Mouse (Mus musculus) adipocyte (in vitro differentiated cells): ENCODE measurements around the gene Rhot2.
A peak's percentile ranks its signal among the peaks of the same experiment; 100 is the strongest.
"Not testable (repeated sequence)": the region's sequence is repeated elsewhere in the genome, so short reads cannot be mapped to it uniquely, and the experiment has no call there.

Source experiments
- DNase-seq: peaks from one replicate; pipeline ENCODE4 v3.0.0-alpha.2; 2016; ENCODE audit warnings: low spot score

Rhot2 gene

GRCm38 (mm10) chr17:25828223-25828594, 16.4 kb downstream of the Rhot2 start:
- DNase-seq = no peak

DNA sequence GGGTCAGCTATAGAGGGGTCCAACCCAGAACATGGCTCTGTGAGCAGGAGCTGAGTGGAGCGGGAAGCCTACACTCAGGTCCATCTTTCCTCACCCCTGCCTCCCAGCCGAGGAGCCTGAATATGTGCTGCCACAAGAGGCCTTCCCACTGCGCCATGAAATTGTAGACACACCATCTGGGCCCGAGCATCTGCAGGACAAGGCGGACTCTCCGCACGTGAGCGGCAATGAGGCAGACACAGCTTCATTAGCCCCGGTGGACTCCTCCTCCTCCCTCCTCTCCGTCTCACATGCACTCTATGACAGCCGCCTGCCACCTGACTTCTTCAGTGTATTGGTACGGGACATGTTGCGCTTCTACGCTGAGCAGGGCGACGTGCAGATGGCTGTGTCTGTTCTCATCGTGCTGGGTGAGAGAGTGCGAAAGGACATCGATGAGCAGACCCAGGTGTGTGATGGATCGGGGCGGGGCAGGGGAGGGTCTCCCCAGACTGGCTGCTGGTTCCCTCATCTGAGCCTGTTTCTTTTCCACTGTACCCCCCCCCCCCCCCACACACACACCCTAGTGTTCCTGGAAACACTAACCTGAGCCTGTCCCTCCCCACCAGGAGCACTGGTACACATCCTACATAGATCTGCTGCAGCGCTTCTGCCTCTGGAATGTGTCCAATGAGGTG, 17.0 kb downstream of the Rhot2 start:
- no peak for DNase-seq

DNA sequence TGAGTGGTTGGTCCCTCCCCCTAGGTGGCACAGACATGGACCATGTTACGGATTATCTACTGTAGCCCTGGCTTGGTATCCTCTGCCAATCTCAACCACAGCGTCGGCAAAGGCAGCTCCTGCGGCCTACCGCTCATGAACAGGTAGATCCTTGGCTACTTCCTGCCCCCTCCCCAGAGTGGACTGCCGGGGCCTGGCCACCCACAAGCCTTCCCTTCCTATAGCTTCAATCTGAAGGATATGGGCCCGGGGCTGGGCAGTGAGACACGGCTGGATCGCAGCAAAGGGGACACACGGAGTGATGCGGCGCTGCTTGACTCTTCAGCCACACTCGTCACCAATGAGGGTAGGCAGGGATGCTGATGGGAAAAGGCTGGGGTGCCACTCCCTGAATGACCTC, 17.6 kb downstream of the Rhot2 start:
- DNase-seq = no peak

DNA sequence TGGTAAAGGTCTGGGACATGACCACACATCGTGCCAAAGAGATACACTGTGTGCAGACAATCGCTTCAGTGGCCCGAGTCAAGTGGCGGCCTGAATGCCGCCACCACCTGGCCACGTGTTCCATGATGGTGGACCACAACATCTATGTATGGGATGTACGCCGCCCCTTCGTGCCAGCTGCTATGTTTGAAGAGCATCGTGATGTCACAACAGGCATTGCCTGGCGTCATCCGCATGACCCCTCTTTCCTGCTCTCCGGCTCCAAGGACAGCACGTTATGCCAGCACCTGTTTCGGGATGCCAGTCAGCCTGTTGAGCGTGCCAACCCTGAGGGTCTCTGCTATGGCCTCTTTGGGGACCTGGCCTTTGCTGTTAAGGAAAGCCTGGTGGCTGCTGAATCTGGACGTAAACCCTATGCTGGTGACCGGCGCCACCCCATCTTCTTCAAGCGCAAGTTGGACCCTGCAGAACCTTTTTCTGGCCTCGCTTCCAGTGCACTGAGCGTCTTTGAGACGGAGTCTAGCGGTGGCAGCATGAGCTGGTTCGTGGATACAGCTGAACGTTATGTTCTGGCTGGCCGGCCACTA, 18.6 kb downstream of the Rhot2 start:
- DNase-seq = no peak

DNA sequence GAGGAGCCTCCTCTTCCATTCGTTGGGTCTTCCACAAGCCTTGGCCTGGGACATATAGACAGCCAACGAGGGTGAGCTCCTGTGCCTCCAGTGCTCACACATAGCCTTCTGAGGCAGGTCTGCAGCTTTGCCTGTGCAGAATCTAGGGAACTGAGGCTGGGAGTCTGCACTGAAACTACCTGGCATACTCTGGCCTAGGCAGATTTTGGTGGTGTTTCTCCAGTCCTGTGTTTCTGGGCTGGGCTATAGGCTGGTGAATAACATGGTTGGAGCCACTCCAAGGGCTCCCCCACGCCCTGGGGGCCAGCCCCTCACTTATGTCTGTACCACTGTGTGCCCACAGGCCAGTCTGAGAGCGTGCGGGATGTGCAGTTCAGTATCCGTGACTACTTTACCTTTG, 19.3 kb downstream of the Rhot2 start:
- no peak for DNase-seq

DNA sequence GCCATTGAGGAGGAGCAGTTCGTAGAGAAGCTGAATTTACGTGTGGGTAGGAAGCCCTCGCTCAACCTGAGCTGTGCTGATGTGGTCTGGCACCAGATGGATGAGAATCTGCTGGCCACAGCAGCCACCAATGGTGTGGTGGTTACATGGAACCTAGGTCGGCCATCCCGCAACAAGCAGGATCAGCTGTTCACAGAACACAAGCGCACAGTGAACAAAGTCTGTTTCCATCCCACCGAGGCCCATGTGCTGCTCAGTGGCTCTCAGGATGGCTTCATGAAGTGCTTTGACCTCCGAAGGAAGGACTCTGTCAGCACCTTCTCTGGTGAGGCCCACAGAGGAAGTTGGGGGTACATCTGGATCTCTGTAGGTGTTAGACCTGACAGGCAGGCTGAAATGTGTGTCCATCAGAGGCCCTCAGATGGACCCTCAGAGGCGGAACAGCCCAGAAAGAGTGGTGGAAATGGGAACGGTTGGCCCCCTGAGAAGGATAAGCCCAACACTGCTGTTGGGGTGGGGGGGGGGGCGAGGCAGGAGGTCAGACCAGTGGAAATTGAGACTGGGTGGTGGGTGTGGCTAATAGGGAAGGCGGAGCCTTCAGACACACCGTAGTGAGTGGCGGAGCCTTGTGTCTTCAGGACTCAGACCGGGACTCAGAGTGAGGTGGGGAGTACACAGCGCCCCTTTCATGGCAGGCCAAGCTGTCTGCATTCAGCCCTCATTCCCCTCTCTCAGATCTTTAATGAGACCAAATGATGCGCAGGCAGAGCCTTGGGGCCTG, 20.1 kb downstream of the Rhot2 start:
- DNase-seq = no peak

DNA sequence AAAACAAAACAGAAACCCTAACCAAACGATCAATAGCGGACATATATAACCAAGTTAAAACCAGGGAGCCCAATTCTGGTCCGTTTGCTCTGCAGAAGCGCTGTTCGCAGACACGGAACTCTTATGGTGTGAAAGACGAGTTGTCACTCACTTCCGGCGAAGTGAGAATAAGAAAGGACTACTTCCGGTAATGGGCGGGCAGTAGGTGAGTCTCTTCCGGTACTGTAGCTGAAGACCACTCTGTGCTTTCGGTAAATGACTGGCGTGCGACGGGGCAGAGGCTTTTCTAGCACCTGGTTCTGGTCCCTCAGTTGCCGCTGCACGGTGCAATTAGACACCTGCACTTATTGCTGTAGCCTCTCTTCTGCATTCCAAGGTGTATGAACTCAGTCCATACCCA, 21.2 kb downstream of the Rhot2 start, which contains the start of gene Wdr24:
Wdr24 (plus strand) TSS at position 176 of the 400 bp plus-strand sequence.
- DNase-seq = peak; percentile 93

DNA sequence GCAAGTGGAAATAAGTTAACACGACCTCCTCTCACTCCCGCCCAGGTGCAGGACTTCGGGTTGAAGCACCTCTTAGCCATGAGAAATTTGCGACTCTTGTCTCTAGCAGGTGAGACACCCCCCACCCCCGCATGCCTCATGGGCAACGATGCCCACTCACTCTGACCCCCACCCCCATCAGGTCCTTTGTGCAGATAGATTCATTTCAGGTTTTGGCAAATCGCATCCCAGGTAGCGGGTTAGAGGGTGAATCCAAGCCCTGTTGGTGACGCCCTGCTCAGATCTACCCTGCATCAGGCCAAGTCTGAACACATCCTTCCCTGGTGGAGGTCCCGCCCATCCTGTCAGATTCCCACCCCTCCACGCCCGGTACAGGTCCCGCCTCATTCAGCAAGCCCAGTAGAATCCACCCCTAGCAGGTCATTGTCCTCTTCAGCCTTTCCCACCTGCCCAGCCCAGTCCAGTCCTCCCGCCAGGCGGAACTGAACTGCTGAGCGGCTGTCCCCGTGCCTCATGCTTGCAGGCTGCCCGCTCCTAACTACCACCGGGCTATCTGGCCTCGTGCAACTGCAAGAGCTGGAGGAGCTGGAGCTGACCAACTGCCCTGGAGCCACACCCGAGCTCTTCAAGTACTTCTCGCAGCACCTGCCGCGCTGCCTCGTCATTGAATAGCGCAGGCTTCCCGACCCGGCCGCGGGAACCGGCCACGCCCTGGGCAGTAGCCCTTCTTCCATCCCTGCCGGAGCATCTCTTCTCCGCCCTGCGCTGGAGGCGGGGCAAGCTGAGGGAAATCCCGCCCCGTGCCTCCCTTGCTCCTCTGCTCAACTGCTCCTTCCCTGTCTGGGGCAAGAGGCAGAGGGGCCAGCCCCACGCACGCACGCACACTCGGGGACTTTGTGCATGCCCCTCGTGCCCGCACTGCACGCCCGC, 25.5 kb downstream of the Rhot2 start:
- no peak for DNase-seq

DNA sequence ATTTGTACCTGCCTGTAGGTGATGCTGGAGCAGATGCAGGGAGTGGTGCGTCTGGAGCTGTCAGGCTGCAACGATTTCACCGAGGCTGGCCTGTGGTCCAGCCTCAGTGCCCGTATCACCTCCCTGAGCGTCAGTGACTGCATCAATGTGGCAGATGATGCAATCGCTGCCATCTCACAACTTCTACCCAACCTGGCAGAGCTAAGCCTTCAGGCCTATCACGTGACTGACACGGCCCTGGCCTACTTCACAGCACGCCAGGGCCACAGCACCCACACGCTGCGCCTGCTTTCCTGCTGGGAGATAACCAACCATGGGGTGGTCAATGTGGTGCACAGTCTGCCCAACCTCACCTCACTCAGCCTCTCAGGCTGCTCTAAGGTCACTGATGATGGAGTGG, 27.0 kb downstream of the Rhot2 start:
- no peak for DNase-seq

DNA sequence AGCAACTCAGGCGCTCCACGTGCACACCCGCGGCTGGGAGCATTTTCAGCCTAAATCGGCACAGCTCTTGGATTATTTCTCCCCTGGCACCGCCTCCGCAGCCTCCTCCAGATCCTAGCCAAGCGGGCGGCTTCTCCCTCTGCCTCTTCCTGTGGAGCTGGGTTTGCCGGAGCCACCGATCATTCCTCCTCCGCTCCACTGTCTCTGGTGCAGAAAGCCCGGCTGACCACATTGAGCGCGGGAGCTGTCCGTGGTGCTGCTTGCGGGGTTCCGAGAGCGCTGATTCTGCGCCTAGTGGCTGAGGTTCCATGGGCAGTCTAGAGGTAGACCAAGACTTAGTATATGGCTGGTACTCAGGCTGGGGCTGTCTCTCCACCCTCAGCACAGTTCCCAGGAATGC, 31.2 kb downstream of the Rhot2 start:
- DNase-seq = peak; percentile 66

DNA sequence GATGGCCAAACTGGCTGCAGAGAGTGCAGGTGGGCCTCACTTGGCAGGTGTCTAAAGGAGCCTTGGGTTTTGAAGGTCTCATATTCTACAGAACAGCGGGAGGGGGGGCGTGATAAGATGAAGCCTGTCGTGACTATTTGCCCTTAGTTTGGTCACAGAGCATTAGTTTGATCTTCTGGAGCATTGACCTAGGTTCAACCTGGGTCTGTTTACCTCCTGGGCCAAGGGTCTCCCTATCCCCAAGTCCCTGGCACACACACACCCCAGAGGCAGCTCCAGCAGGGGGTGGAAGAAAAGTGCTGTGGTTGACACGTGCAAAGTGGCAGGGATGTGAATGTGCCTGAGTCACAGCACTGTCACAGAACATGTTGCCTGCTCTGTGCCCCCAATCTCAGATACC, 33.8 kb downstream of the Rhot2 start:
- no peak for DNase-seq

DNA sequence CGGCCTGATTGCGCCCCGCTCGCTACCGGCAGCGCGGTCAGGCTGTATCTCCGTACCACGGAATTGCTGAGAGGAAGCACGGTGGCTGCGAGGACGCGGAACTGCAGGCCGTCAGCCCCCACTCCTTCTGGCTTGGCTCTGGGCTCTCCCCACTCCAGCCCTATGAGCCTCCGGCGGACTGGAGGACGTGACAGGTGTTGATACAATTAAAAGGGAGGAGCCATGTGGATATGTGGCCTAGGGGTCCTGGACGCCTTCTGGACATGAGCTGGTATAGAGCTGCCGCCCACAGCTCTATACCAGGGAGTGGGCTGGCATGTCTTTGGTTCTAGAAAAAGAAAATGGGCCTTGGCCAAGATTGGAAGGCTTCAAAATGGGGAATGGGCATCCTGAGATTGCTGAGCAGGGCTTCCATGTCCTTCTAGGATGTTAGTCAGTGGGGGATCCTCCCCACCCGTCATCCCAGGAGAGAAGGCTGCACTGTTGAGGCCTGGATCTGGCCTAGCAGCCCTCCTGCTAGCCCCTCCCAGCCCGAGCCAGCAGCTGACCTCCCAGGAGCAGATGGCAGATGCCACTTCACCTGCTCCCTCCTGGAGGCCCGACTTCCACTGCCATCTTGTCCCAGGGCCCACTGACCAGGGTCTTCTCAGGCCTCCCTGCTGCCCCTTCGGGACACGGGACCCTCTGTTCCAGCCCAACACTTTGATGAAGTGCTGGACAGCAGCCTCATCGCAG, 34.9 kb downstream of the Rhot2 start:
- no peak for DNase-seq

DNA sequence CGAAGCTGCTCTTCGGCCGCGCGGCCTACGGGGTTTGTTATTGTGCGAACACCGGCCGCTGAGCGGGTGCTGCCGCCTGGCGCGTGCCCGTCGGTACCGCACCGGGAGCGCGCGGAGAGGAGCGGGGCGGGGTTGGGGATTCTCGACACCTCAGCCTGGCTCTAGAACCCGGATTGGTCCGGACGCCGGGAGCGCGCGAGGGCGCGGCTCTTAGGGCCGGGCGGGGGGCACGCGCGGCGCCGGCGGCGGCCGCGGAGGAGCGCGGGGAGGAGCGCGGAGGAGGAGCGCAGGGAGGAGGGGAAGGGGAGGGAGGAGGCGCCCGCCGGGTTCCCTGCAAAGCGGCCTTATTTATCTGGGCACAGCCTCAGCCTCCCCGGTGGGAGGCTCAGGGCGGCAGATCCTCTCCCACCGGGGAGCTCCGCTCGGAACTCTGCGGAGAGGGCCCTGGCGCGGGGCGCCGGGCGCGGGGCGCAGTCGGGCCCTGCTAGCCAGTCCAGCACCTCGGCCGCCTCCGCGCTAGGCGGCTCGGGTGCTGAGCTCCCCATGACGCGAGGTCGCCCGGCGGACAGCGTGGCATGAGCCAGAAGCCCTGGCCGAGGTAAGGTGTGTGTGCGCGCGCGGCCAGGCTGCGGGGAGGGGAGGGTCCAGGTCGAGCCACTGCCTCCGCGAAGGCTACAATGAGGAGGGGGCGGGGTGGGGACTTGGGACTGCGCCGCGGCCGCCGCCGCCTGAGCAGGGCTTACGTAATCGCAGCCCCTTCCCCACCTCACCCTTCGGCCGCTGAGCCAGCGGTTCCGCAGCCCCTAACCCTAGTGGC, 35.7 kb downstream of the Rhot2 start, which contains the start of gene Fbxl16:
Fbxl16 (plus strand) TSS at position 297 of the 817 bp plus-strand sequence.
- no peak for DNase-seq

GRCm38 (mm10) chr17:25808028-25808427, 36.6 kb downstream of the Rhot2 start:
- no peak for DNase-seq

- not testable (repeated sequence) for DNase-seq
Observed at GRCm38 (mm10) chr17:25807452-25807851, 37.2 kb downstream of the Rhot2 start.

- no peak for DNase-seq
Observed at GRCm38 (mm10) chr17:25806507-25806906, 38.1 kb downstream of the Rhot2 start.

- no peak for DNase-seq
Observed at GRCm38 (mm10) chr17:25802825-25803517, 41.7 kb downstream of the Rhot2 start.

GRCm38 (mm10) chr17:25801029-25801428, 43.6 kb downstream of the Rhot2 start:
- DNase-seq = peak; percentile 88

DNA sequence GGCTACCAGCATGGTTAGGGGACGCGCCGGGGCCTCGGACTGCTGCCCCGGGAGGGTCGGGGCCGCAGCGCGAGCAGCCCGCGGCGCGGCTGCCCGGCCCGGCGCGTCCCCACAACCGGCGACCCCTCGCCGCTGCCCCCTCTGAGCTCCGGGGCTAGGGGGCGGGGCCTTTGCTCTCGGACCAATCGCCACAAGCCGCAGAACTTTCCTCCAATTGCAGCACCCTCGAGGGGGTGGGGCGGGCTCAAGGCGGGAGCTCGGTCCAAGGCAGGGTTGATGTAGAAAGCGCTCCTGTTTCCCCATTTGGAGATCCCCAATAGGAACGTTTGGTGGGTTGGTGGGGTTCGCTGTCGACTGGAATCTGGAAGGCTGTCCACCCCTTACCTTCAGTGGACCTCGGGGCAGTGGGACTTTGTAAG, 47.7 kb downstream of the Rhot2 start, which contains the start of gene Metrn:
Metrn (minus strand) TSS at position 186 of the 419 bp plus-strand sequence.
- peak; percentile 78 for DNase-seq
